Mouse (Mus musculus) thymus, postnatal 0 days (tissue): Measurements from ENCODE around the gene Krt34. TPM values are rescaled to one million over a fixed set of nuclear protein-coding genes. Genes with fewer than 3 reads are reported as not detected.

Experiments
- DNase-seq: peaks from one replicate; pipeline ENCODE4 v3.0.0-alpha.2; 2015; ENCODE audit warnings: low spot score
- polyA plus RNA-seq: library from polyadenylated mRNA; unstranded; fragments of >200 nt; fragmentation: Nextera tagmentation; extraction: Ambion mirVana; gene quantifications from 2 replicates; pipeline ENCODE4 v1.2.1, GENCODE M21; 2015

The Krt34 gene
- polyA plus RNA-seq, 1 experiment from 2014 or later = not detected

- peak; percentile 21 for DNase-seq
Measured at GRCm38 (mm10) chr11:100004846-100005245, 36.5 kb downstream of the Krt34 start.

GRCm38 (mm10) chr11:99999091-99999490 lies 42.3 kb downstream of the Krt34 start:
- no peak for DNase-seq

- no peak for DNase-seq
Measured at GRCm38 (mm10) chr11:99994384-99994661, 47.0 kb downstream of the Krt34 start.

- no peak for DNase-seq
Measured at GRCm38 (mm10) chr11:99993620-99994383, 47.6 kb downstream of the Krt34 start, which contains the start of gene Krtap17-1. Gene Krtap17-1, minus strand, starts transcription at chr11:99993994.

- no peak for DNase-seq
Measured at GRCm38 (mm10) chr11:99990571-99990970, 50.8 kb downstream of the Krt34 start.

GRCm38 (mm10) chr11:99989881-99990405 lies 51.4 kb downstream of the Krt34 start:
- DNase-seq = no peak

GRCm38 (mm10) chr11:99988530-99988929 lies 52.8 kb downstream of the Krt34 start:
- no peak for DNase-seq

Other genes starting within 250 kb of the Krt34 start
- not detected in 2 replicates for gene Gm11596, start 248.1 kb downstream of the Krt34 start, polyA plus RNA-seq
- not detected in 2 replicates for gene Gm11569, start 242.6 kb downstream of the Krt34 start, polyA plus RNA-seq
- not detected in 2 replicates for gene Gm11554, start 237.1 kb downstream of the Krt34 start, polyA plus RNA-seq
- gene Krtap4-13, start 231.7 kb downstream of the Krt34 start, polyA plus RNA-seq = not detected in 2 replicates
- not detected in 2 replicates for gene Gm11564, start 225.9 kb downstream of the Krt34 start, polyA plus RNA-seq
- gene 2300003K06Rik, start 203.5 kb downstream of the Krt34 start, polyA plus RNA-seq = not detected in 2 replicates
- not detected in 2 replicates for gene Krtap4-16, start 189.9 kb downstream of the Krt34 start, polyA plus RNA-seq
- not detected in 2 replicates for gene Gm11568, start 183.6 kb downstream of the Krt34 start, polyA plus RNA-seq
- not detected in 2 replicates for gene Gm11559, start 177.1 kb downstream of the Krt34 start, polyA plus RNA-seq
- gene Krtap9-1, start 168.2 kb downstream of the Krt34 start, polyA plus RNA-seq = not detected in 2 replicates
- not detected in 2 replicates for gene Gm11567, start 162.4 kb downstream of the Krt34 start, polyA plus RNA-seq
- gene Krtap31-1, start 133.6 kb downstream of the Krt34 start, polyA plus RNA-seq = not detected in 2 replicates
- 0.14 TPM in 1 of 2 replicates, not detected in the other for gene Gm11565, start 126.8 kb downstream of the Krt34 start, polyA plus RNA-seq
- gene Krtap31-2, start 105.3 kb downstream of the Krt34 start, polyA plus RNA-seq = not detected in 2 replicates
- not detected in 2 replicates for gene Krtap9-5, start 93.1 kb downstream of the Krt34 start, polyA plus RNA-seq
- not detected in 2 replicates for gene Krtap29-1, start 62.5 kb downstream of the Krt34 start, polyA plus RNA-seq
- gene Krtap16-1, start 55.0 kb downstream of the Krt34 start, polyA plus RNA-seq = not detected in 2 replicates
- gene Krtap17-1, start 47.6 kb downstream of the Krt34 start, polyA plus RNA-seq = 0.23 TPM in 1 of 2 replicates, not detected in the other
- gene Krt33a, start 25.3 kb downstream of the Krt34 start, polyA plus RNA-seq = 0.10 and 0.29 TPM in 2 replicates
- 0.26 and 0.30 TPM in 2 replicates for gene Krt33b, start 11.7 kb downstream of the Krt34 start, polyA plus RNA-seq
- 0.12 and 0.14 TPM in 2 replicates for gene Krt31, start 9.0 kb upstream of the Krt34 start, polyA plus RNA-seq
- gene Krt32, start 46.7 kb upstream of the Krt34 start, polyA plus RNA-seq = 0.13 and 0.18 TPM in 2 replicates
- 0.06 and 0.16 TPM in 2 replicates for gene Krt35, start 54.7 kb upstream of the Krt34 start, polyA plus RNA-seq
- 0.24 and 0.29 TPM in 2 replicates for gene Krt36, start 64.1 kb upstream of the Krt34 start, polyA plus RNA-seq
- gene Krt13, start 80.0 kb upstream of the Krt34 start, polyA plus RNA-seq = 0.66 and 18.2 TPM in 2 replicates
- 5.2 and 35.5 TPM in 2 replicates for gene Krt15, start 94.4 kb upstream of the Krt34 start, polyA plus RNA-seq
- gene Krt19, start 107.1 kb upstream of the Krt34 start, polyA plus RNA-seq = 10.2 and 19.1 TPM in 2 replicates
- gene Krt9, start 151.7 kb upstream of the Krt34 start, polyA plus RNA-seq = 0.08 and 0.10 TPM in 2 replicates
- gene Krt14, start 166.0 kb upstream of the Krt34 start, polyA plus RNA-seq = 40.8 and 47.9 TPM in 2 replicates
- gene Krt16, start 207.3 kb upstream of the Krt34 start, polyA plus RNA-seq = 2.5 and 2.7 TPM in 2 replicates
- 436 and 450 TPM in 2 replicates for gene Krt17, start 219.5 kb upstream of the Krt34 start, polyA plus RNA-seq
- 0.35 and 0.46 TPM in 2 replicates for gene Krt42, start 228.3 kb upstream of the Krt34 start, polyA plus RNA-seq